Mouse (Mus musculus) G1E (cell line): ENCODE measurements at regions not wholly inside any gene's neighbourhood (a gene's known extent, or its start where the extent isn't known, plus 50 kb on each side); places are given as distances from the start of the nearest gene placed in this dataset.

Source experiments
- ATAC-seq: 2 replicates; pipeline ENCODE4 v1.8.0; 2016; ENCODE audit warnings: mild to moderate bottlenecking; ENCODE audit not compliant: insufficient number of reproducible peaks, poor library complexity, low FRiP score, severe bottlenecking; ENCODE audit errors: extremely low read depth
- DNase-seq: peaks from one replicate; pipeline ENCODE4 v3.0.0; 2012; ENCODE audit warnings: low spot score
- H3K27me3 ChIP-seq: 2 replicates; pipeline ENCODE4 v1.6.1; 2012; ENCODE audit warnings: mild to moderate bottlenecking, low read length, inconsistent platforms; ENCODE audit not compliant: insufficient read depth
- H3K36me3 ChIP-seq: replicated peaks from 2 replicates; pipeline ENCODE3; 2012; ENCODE audit warnings: mild to moderate bottlenecking, inconsistent platforms
- H3K4me1 ChIP-seq: 2 replicates; pipeline ENCODE4 v1.6.1; 2012; ENCODE audit warnings: low read depth, low read length, inconsistent platforms, mixed read lengths; ENCODE audit not compliant: insufficient read depth
- H3K4me3 ChIP-seq: 2 replicates; pipeline ENCODE4 v1.5.1; 2012; ENCODE audit warnings: low read depth, mild to moderate bottlenecking, inconsistent platforms, low read length, moderate library complexity, mixed read lengths
- H3K9me3 ChIP-seq: replicated peaks from 2 replicates; pipeline ENCODE4 v1.6.1; 2012; ENCODE audit warnings: inconsistent platforms
- CTCF ChIP-seq: IDR thresholded peaks from 2 replicates; pipeline ENCODE4 v1.5.1; 2012; ENCODE audit warnings: low read depth, low read length, inconsistent platforms, mixed read lengths
- GATA1 ChIP-seq: IDR thresholded peaks from 2 replicates; pipeline ENCODE4 v1.6.1; 2012; ENCODE audit warnings: borderline replicate concordance, low read length, inconsistent platforms, mixed read lengths
- GATA2 ChIP-seq: IDR thresholded peaks from 2 replicates; pipeline ENCODE4 v1.6.1; 2012; ENCODE audit warnings: low read depth, low read length, inconsistent platforms, borderline replicate concordance
- POLR2AphosphoS5 ChIP-seq: IDR thresholded peaks from 2 replicates; pipeline ENCODE4 v1.6.1; 2012; ENCODE audit warnings: low read depth, low read length, inconsistent platforms; ENCODE audit not compliant: insufficient replicate concordance
- TAL1 ChIP-seq: conservative IDR thresholded peaks from 2 replicates; pipeline ENCODE4 v1.6.1; 2012; ENCODE audit warnings: low read depth, low read length, inconsistent platforms, mixed read lengths

GRCm38 (mm10) chr1:83777151-83777550 lies 369.2 kb upstream of the Sphkap start:
- Histone ChIP-seq H3K4me1 (no peaks in the 10 kb centered on the region), H3K27me3 (no peaks in the 10 kb centered on the region), H3K9me3 (peaks cover 9% of the 10 kb centered on the region), H3K36me3 (no peaks in the 10 kb centered on the region), H3K4me3 (no peak overlapping the region)
- no peak for ATAC-seq
- DNase-seq, result no peak
- TF ChIP-seq GATA2, result no peak
- no peak for TF ChIP-seq POLR2AphosphoS5
- TF ChIP-seq GATA1, result no peak
- TF ChIP-seq TAL1, result no peak
- TF ChIP-seq CTCF, result no peak

DNA sequence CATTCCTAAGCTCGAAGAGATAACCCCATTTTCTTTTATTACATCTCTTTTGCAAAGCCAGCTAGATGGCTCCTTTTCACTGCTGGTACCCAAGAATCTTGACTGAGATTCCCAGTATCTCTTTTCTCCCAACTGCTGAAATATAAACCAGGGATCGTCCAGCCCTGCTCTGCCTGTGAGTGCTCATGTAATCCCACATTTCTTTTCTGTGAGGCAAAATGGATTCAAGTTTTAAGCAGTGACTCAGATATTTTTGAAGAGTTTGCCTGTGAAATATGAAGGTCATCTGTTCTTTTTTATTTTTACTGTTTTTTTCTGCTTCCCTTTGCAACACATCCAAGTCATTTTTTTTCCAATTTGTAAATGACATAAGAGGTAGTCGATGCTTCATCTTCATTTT lies 363.2 kb upstream of the Sphkap start:
- Histone ChIP-seq H3K27me3 (no peaks in the 10 kb centered on the region), H3K9me3 (peaks cover 9% of the 10 kb centered on the region), H3K4me1 (no peaks in the 10 kb centered on the region), H3K36me3 (no peaks in the 10 kb centered on the region), H3K4me3 (no peak overlapping the region)
- ATAC-seq, result no peak
- TF ChIP-seq GATA1 (no peak), POLR2AphosphoS5 (no peak), GATA2 (no peak), TAL1 (no peak), CTCF (no peak)
- no peak for DNase-seq

DNA sequence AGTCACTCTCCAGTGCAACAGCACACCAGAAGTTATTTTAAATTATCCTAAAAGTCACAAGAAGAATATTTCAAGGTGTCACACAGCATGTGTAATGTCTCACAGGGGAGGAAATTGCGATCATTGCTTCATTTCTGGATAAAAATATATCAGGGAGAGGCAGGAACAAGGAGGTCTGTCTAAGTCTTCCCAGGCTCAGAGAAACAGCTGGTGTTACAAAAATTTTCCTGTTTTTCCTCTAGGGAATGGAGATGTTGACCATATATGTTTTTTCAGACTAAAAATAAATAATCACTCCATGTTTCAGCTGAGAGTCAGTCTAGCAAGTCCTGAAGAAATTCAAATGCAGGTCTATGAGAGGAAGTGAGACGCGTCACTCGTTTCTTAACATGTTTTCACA lies 353.5 kb upstream of the Sphkap start:
- Histone ChIP-seq H3K9me3 (peaks cover 3% of the 10 kb centered on the region; the same call in 1 of the 2 replicates), H3K4me1 (no peaks in the 10 kb centered on the region), H3K36me3 (no peaks in the 10 kb centered on the region), H3K4me3 (no peak overlapping the region), H3K27me3 (no peaks in the 10 kb centered on the region)
- ATAC-seq (no peak), DNase-seq (no peak)
- TF ChIP-seq GATA2 (no peak), GATA1 (no peak), CTCF (no peak), POLR2AphosphoS5 (no peak), TAL1 (no peak)

GRCm38 (mm10) chr1:83756866-83757265 lies 348.9 kb upstream of the Sphkap start:
- H3K9me3 ChIP-seq, result peaks cover 5% of the 10 kb centered on the region
- no peaks in the 10 kb centered on the region for H3K4me1 ChIP-seq
- H3K36me3 ChIP-seq, result no peaks in the 10 kb centered on the region
- TF ChIP-seq CTCF (no peak), TAL1 (no peak), POLR2AphosphoS5 (no peak), GATA2 (no peak), GATA1 (no peak)
- no peak overlapping the region for H3K4me3 ChIP-seq
- ATAC-seq (no peak), DNase-seq (no peak)
- H3K27me3 ChIP-seq, result no peaks in the 10 kb centered on the region

- TF ChIP-seq CTCF (no peak), TAL1 (no peak), POLR2AphosphoS5 (no peak), GATA1 (no peak), GATA2 (no peak)
- H3K9me3 ChIP-seq, result peaks cover 5% of the 10 kb centered on the region
- no peaks in the 10 kb centered on the region for H3K27me3 ChIP-seq
- ATAC-seq (no peak), DNase-seq (no peak)
- H3K4me3 ChIP-seq, result no peak overlapping the region
- no peaks in the 10 kb centered on the region for H3K36me3 ChIP-seq
- no peaks in the 10 kb centered on the region for H3K4me1 ChIP-seq
Observed at GRCm38 (mm10) chr1:83755336-83755735, 347.3 kb upstream of the Sphkap start.

GRCm38 (mm10) chr1:83752976-83753375 lies 345.0 kb upstream of the Sphkap start:
- no peak for TF ChIP-seq TAL1
- TF ChIP-seq CTCF, result no peak
- no peak for TF ChIP-seq GATA1

GRCm38 (mm10) chr1:83748974-83749373 lies 341.0 kb upstream of the Sphkap start:
- Histone ChIP-seq H3K4me3 (no peak overlapping the region), H3K4me1 (no peaks in the 10 kb centered on the region), H3K27me3 (no peaks in the 10 kb centered on the region), H3K9me3 (peaks cover 9% of the 10 kb centered on the region), H3K36me3 (no peaks in the 10 kb centered on the region)
- no peak for TF ChIP-seq GATA2
- TF ChIP-seq GATA1, result no peak
- TF ChIP-seq CTCF, result no peak
- no peak for TF ChIP-seq POLR2AphosphoS5
- no peak for TF ChIP-seq TAL1
- DNase-seq (no peak), ATAC-seq (no peak)

More at GRCm38 (mm10) chr1:83752976-83753375, 345.0 kb upstream of the Sphkap start:
- H3K4me3 ChIP-seq, result no peak overlapping the region
- no peaks in the 10 kb centered on the region for H3K36me3 ChIP-seq
- no peaks in the 10 kb centered on the region for H3K4me1 ChIP-seq
- H3K9me3 ChIP-seq, result peaks cover 12% of the 10 kb centered on the region
- no peaks in the 10 kb centered on the region for H3K27me3 ChIP-seq
- DNase-seq, result no peak
- ATAC-seq, result no peak
